Mouse (Mus musculus) small intestine, adult 2 months (tissue): ENCODE data around the gene Tmem88b.

Experiments used
- CTCF ChIP-seq: fragments of 200-500 bp; IDR thresholded peaks from 2 replicates; pipeline ENCODE4 v1.5.1; 2012; ENCODE audit warnings: low read depth, mild to moderate bottlenecking, control low read depth, inconsistent platforms, low read length, moderate library complexity, mixed read lengths; ENCODE audit not compliant: insufficient replicate concordance, insufficient read length; ENCODE audit errors: extremely low read depth
- POLR2A ChIP-seq: fragments of 200-500 bp; IDR thresholded peaks from 2 replicates; pipeline ENCODE4 v1.6.1; 2012; ENCODE audit warnings: low read depth, mild to moderate bottlenecking, control low read depth, inconsistent platforms, low read length, moderate library complexity

DNA sequence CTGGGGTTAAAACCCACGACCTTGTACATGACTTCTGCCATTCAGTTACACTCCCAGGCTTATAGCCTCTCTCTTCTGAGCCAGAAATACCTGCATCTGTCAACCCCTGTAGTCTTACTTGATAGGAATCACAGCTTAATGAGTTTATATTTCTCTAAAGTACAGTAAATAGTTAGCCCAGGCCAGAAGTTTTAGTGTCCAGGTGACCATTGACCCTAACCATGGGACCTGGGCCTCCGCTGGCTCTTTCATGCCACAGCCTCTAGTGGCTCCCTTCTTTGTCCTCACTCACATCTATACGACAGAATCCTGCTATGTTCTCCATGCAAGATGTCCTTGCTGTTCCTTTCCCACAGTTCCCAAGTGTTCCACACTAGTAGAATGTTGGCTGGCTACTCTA, 22.2 kb upstream of the Tmem88b start:
- no peak for TF ChIP-seq POLR2A
- no peak for TF ChIP-seq CTCF
